Mouse (Mus musculus) thymus, adult 2 months (tissue): ENCODE measurements around the gene Atp2c2. TPM values are rescaled to one million over a fixed set of nuclear protein-coding genes. Genes with fewer than 3 reads are reported as not detected.

Experiments used
- DNase-seq: peaks from one replicate; pipeline ENCODE4 v3.0.0; 2021
- H3K27ac ChIP-seq: fragments of 200-500 bp; 2 replicates; pipeline ENCODE4 v1.5.1; 2012; ENCODE audit warnings: low read length, control low read depth; ENCODE audit not compliant: control insufficient read depth, insufficient read depth
- H3K27me3 ChIP-seq: fragments of 200-500 bp; 2 replicates; pipeline ENCODE4 v1.6.1; 2012; ENCODE audit warnings: mild to moderate bottlenecking, low read length, moderate library complexity, mixed read lengths; ENCODE audit not compliant: control insufficient read depth, insufficient read depth
- H3K36me3 ChIP-seq: fragments of 200-500 bp; 2 replicates; pipeline ENCODE4 v1.6.1; 2012; ENCODE audit warnings: mild to moderate bottlenecking, low read length, moderate library complexity; ENCODE audit not compliant: control insufficient read depth, insufficient read depth
- H3K4me1 ChIP-seq: fragments of 200-500 bp; replicated peaks from 2 replicates; pipeline ENCODE4 v1.6.1; 2012; ENCODE audit warnings: low read length; ENCODE audit not compliant: control insufficient read depth, insufficient read depth
- H3K4me3 ChIP-seq: fragments of 200-500 bp; 2 replicates; pipeline ENCODE4 v1.5.1; 2012; ENCODE audit warnings: mild to moderate bottlenecking, low read length, control low read depth, moderate library complexity; ENCODE audit not compliant: control insufficient read depth, insufficient read depth
- CTCF ChIP-seq: fragments of 200-500 bp; IDR thresholded peaks from 2 replicates; pipeline ENCODE4 v1.5.1; 2012; ENCODE audit warnings: mild to moderate bottlenecking, control low read depth, low read length, moderate library complexity, borderline replicate concordance; ENCODE audit not compliant: control insufficient read depth, poor library complexity, insufficient read depth; ENCODE audit errors: extremely low read depth
- POLR2A ChIP-seq: fragments of 200-500 bp; IDR thresholded peaks from 2 replicates; pipeline ENCODE4 v1.6.1; 2012; ENCODE audit warnings: mild to moderate bottlenecking, low read length, control low read depth, moderate library complexity; ENCODE audit not compliant: control insufficient read depth, poor library complexity, insufficient read depth; ENCODE audit errors: extremely low read depth
- WGBS: fragments of 180-500 bp; shearing (Covaris S2); methylation state at CpG from one replicate; pipeline ENCODE4 v1.1.7; 2018; 5-methylcytosine and 5-hydroxymethylcytosine counted together
- polyA plus RNA-seq: library from polyadenylated mRNA; depleted of rRNA; stranded (reverse); fragments of >200 nt; gene quantifications from 2 replicates; pipeline ENCODE4 v1.2.3, GENCODE M21; 2012

Gene Atp2c2
- polyA plus RNA-seq, 1 experiment = 0.16 TPM

DNA sequence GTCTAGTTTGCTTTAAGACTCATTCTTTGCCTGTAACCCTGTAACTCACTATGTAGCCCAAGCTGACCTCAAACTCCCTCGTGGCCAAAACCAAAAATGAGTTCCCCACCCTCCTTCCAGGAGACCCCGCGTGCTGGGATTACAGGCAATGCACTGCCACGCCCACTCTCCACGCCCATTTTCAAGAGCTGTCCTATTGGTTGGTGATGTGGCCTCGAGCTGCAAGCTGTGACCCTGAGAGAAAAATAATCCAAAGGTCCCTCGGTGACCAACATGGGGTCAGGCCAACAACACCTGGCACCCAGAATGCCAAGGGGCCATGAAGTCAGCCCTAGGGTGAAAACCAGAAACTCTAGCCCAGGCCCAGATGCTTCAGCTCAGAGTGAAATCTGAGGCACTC, 94.9 kb downstream of the Atp2c2 start:
- H3K27me3 ChIP-seq = no peaks in the 10 kb centered on the region; the same call in 1 of the 2 replicates
- no peaks in the 10 kb centered on the region for H3K36me3 ChIP-seq
- DNase-seq = no peak
- no peak for TF ChIP-seq POLR2A
- TF ChIP-seq CTCF = no peak
- no peak overlapping the region for H3K27ac ChIP-seq
- 88% methylated on average over 7 of the region's 7 CpGs for WGBS
- peaks cover 31% of the 10 kb centered on the region for H3K4me1 ChIP-seq
- H3K4me3 ChIP-seq = no peak overlapping the region

DNA sequence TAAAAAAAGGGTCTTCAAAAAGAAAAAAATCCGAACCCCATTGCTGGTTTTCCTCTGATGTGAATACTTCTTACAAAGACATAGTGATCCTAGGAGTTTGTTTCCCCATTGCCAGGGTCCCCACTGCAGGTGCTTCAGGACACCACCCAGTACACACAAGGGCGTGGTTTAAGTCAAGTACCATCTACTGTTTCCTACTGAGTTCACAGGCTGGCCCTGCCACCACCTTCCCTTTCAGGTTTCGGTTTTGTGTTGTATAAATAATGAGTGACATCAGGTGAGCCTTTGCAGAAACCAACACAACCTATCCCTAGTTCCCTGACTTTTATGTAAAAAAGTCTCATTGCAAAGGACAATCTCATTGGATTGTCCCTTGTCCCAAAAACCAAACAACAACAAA, 95.8 kb downstream of the Atp2c2 start:
- TF ChIP-seq POLR2A (no peak), CTCF (no peak)
- H3K4me1 ChIP-seq = peaks cover 23% of the 10 kb centered on the region
- 70% methylated on average over 3 of the region's 3 CpGs for WGBS
- H3K4me3 ChIP-seq = no peak overlapping the region
- H3K36me3 ChIP-seq = no peaks in the 10 kb centered on the region
- H3K27ac ChIP-seq = no peak overlapping the region
- no peak for DNase-seq
- H3K27me3 ChIP-seq = no peaks in the 10 kb centered on the region; the same call in 1 of the 2 replicates

DNA sequence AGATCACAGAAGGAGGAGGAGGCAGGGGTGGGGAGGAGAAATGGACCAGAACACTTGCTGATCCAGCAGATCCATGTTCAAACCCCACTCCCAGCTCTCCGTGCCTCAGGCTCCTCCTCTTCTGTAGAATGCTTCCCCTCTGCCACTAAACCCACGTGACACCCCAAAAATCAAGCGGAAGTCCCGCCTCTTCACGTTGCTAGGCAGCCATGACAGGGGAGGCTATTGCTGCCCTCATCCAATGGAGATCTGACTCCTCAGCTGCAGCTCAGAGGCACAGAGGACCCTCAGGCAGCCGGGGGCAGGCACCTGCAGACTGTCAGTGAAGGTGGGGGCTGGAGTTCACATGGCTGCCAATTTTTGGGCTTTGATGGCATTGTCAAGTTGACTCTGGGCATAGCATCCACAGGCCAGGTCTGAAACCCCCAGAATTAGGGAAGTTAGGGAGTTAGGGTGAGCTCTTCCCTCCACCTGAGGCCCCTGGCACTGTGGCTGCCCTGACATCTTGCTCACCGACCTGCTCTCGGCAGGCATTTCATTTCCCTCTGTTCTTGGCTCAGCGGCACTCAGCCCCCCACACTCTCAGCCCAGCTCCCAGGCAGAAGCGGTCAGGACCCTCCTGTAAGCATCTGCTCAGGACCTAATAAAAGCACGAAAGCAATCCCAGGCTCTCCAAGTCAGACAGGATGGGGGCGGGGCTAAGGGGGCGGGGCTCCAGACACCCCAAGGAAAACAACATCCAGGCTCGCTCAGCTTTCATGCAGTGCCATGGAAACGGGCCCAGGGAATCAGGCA, 98.6 kb downstream of the Atp2c2 start:
- 6% methylated on average over 15 of the region's 15 CpGs for WGBS
- Histone ChIP-seq H3K27ac (peak overlapping the region; percentile 81), H3K36me3 (no peaks in the 10 kb centered on the region), H3K4me1 (peaks cover 15% of the 10 kb centered on the region), H3K27me3 (no peaks in the 10 kb centered on the region; the same call in 1 of the 2 replicates), H3K4me3 (peak overlapping the region; percentile 33)
- no peak for TF ChIP-seq CTCF
- peak; percentile 42; the same call in 1 of the 2 replicates for TF ChIP-seq POLR2A
- peak; percentile 93 for DNase-seq

DNA sequence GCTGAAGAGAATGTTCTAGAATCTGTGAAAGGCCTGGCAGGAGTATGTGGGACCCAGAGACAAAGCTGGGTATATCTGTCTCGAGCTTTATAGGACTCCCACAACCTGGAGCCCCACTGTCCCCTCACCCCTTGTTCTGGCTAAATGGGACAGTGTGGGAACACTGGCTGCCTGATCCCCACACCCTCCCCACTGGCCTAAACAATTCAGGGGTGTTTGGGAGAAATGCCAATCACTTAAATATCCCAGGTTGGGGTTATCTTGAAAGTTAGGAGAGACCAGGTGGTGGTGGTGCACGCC, 99.1 kb downstream of the Atp2c2 start:
- Histone ChIP-seq H3K27ac (peak overlapping the region; percentile 39; the same call in 1 of the 2 replicates), H3K4me1 (peaks cover 15% of the 10 kb centered on the region), H3K27me3 (no peaks in the 10 kb centered on the region; the same call in 1 of the 2 replicates), H3K4me3 (no peak overlapping the region), H3K36me3 (no peaks in the 10 kb centered on the region)
- DNase-seq = no peak
- 57% methylated on average over 2 of the region's 2 CpGs for WGBS
- TF ChIP-seq POLR2A (no peak), CTCF (no peak)

DNA sequence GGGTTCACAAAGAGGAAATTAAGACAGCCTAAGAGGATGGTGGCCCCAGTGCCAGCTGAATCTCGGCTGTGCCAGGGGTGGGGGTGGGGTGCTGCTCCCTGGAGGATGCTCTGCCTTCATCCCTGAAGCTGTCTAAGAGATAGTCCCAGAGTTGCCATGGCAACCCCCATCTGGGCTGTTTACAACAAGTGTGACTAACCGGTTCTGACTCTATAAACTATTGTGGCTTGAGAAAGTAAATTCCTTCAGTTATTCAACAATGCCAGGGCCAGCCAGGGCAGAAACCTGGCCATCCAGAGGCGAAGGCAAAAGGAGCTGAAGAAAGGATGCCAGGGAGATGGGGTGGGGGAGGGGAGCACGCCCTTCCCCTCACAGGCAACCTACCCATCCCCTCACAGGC, 101.4 kb downstream of the Atp2c2 start:
- no peak overlapping the region for H3K27ac ChIP-seq
- 62% methylated on average over 4 of the region's 4 CpGs for WGBS
- H3K4me3 ChIP-seq = no peak overlapping the region
- H3K36me3 ChIP-seq = no peaks in the 10 kb centered on the region
- no peak for DNase-seq
- no peak for TF ChIP-seq CTCF
- TF ChIP-seq POLR2A = no peak
- peaks cover 21% of the 10 kb centered on the region for H3K4me1 ChIP-seq
- H3K27me3 ChIP-seq = no peaks in the 10 kb centered on the region

DNA sequence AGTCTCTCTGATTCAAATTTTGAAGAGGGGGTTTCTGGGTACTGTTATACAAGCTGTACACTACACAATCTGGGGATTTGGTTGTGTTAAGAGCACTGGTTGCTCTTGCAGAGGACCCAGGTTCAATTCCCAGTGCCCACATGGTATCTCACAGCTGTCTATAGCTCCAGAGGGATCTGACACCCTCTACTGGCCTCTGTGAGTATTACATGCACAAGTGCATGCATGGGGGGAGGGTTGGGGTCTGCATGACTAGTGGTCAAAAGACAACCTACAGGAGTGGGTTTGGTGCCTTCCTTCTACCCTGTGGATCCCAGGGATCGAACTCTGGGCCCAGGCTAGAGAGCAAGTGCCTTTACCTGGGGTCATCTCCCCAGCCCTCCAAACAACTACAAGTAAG, 102.8 kb downstream of the Atp2c2 start:
- no peak overlapping the region for H3K4me3 ChIP-seq
- H3K27me3 ChIP-seq = no peaks in the 10 kb centered on the region
- DNase-seq = no peak
- TF ChIP-seq POLR2A (no peak), CTCF (peak; percentile 21; the same call in 1 of the 2 replicates)
- H3K27ac ChIP-seq = no peak overlapping the region
- H3K4me1 ChIP-seq = peaks cover 33% of the 10 kb centered on the region
- no peaks in the 10 kb centered on the region for H3K36me3 ChIP-seq
- 100% methylated on average over 1 of the region's 1 CpGs for WGBS

DNA sequence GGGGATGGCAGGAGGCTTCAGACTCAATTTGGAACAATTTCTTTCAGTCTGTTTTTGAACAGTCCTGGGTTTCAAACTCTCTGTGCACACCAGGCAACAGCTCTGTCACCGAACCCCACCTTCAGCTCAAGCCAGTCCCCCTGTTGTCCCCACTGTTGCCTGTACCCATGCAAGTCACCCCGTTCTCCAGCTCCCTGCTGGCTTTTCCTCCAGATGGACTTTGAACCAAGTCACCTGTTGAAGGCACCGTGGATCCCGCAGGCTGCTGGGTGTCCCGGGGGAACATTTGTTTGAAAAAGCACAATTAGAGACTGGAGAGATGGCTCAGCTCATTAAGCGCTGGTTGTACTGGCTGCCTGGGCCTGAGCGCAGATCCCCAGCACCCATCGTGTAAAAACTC, 105.5 kb downstream of the Atp2c2 start:
- no peak for DNase-seq
- H3K36me3 ChIP-seq = peaks cover 3% of the 10 kb centered on the region; the same call in 1 of the 2 replicates
- H3K4me3 ChIP-seq = no peak overlapping the region
- no peak overlapping the region for H3K27ac ChIP-seq
- peaks cover 18% of the 10 kb centered on the region for H3K4me1 ChIP-seq
- 95% methylated on average over 8 of the region's 8 CpGs for WGBS
- H3K27me3 ChIP-seq = no peaks in the 10 kb centered on the region
- TF ChIP-seq POLR2A = no peak
- TF ChIP-seq CTCF = no peak
